Mouse (Mus musculus): ENCODE results near the gene Trmt2b.
A peak's percentile ranks its signal among the peaks of the same experiment; 100 is the strongest.
"Not testable (repeated sequence)": the region's sequence is repeated elsewhere in the genome, so short reads cannot be mapped to it uniquely, and the experiment has no call there.

The Trmt2b gene

DNA sequence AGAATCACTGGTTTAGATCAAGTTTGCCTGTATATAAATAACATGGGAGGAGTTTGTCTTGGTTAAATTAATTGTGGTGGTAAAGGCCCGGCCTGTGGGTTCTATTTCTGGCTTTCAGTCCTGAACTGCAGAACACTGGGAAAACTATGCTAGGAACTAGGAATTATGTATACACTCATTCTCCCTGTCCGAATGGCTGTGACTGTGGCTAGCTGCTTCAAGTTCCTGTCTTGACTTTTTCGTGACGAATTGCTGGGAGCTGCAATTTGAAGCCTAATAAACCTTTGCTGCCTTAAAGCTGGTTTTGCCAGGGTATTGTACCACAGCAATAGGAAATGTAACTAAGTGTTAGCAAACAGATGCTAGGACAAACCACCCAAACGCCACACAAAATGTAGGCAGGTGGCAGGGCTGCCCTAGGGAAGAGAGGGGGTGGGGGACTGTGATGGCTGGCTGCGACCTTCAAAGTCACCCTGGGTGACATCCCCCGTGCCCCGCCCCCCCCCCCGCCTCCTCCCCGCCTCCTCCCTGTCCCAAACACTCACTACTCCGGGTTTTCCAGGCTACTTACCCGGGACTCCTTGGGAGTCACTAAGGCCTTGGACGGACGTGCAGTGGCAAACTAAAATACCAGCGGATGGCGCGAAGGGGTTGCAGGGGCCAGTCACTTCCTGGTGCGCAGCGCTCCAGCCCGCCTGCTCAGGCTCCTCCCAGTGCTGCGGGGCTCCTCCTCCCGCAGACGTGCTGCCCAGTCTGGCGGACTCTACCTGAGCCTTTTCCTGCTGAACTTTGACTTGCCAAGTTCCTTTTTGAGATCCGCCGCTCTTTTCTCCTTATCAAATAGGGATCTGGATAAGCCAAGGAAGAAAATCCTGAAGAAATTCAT, at the start of gene Trmt2b:
Gene Trmt2b, minus strand, starts transcription at position 710 of the 886 bp plus-strand sequence.
- DNase-seq, result peak; percentile 76

DNA sequence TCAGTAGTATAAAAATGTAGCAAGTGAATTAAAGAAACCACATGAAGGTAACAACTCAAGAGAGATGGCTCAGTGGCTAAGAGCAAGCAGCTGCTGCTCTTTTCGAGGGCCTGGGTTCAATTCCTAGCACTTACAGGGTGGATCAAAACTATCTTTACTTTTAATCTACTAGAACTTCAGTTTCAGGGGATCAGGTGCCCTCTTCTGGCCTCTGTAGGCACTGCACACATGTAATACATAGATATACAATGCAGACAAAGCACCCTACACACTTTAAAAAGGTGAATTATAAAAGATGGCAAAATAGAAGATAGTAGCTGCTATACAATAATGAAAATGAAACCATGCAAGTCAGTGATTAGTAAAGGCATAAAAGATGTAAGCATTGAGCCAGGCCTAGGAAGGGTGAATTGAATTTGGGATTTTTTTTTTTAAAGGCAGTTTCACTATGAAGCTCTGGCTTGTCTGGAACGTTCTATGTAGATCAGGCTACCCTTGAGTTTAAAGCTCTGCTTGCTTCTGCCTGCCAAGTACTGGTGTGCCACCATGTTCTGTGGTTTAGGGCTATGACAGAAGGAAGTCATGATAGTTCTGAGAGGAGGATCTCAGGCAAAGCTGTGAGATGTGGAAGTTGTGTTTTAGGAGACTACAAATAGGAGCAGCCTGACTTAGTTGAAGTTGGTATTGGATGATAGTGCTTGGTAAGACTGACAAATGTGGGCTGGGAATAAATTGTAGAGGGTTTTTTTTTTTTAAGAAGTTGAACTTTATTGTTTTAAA, 42.6 kb upstream of the Trmt2b start:
- peak; percentile 39 for DNase-seq

- DNase-seq, result not testable (repeated sequence)
Observed at GRCm38 (mm10) chrX:134311193-134311592, 34.4 kb upstream of the Trmt2b start.

- no peak for DNase-seq
Observed at GRCm38 (mm10) chrX:134308275-134308634, 31.5 kb upstream of the Trmt2b start.

- peak; percentile 86 for DNase-seq
Observed at GRCm38 (mm10) chrX:134307534-134308274, 30.9 kb upstream of the Trmt2b start, which contains the start of gene Cenpi. Cenpi (plus strand) TSS chrX:134308084.

- DNase-seq, result no peak
Observed at GRCm38 (mm10) chrX:134303287-134303686, 26.5 kb upstream of the Trmt2b start.

DNA sequence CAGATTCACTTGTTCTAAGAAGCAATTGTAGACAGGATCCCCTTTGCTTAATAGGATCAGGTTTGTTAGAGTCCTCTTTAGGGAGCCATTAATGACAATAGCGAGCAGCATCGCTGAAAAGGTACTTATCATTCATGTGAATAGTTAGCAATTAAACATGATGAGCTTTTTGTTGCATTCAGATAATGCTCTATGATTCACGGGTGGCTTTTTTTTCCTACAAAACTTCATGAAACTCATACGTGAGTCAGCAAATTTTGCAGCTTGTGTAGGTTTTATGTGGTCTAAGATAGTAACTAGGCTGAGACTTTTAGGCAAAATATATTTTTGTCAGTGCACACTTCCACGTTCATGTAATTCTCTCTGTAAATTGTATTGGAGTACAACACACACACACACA, 23.4 kb upstream of the Trmt2b start:
- DNase-seq, result no peak

DNA sequence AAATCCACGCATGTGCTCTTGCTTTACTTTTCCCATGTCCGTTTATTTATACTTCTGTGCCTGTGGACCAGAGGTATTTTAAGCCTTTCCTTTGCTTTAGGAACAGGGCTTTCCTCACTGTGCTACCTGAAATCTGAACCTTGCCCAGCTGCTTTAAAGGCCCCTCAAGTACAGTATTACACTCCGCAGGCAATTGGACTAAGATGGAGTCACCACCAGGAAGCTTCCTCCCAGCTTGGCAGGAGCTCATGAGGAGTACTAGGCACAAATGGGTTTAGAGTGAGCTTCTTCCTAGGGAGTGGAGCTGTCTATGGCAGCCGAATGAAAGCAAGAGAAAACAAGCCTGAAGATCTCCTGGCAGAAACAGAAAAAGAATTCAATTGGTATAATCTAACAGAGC, 20.4 kb upstream of the Trmt2b start:
- no peak for DNase-seq

DNA sequence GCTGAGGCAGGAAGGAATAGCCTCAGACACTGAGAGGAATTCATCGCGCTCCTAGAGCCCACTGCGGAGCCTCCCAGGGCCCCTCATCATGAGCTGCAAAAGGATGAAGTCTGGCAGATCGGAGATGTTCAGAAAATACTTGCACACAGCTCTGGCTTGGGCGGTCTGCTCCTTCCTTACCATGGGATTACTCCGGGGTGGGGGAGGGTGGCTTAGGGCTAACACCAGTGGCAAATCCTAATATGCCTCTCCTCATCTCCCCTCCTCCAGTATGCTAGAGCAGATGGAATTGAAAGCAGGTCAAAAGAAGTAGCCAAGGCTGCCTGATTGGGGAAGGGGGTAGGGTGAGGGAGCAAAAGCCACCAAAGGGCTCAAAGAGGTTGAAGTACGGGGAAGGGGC, 20.0 kb upstream of the Trmt2b start:
- no peak for DNase-seq

DNA sequence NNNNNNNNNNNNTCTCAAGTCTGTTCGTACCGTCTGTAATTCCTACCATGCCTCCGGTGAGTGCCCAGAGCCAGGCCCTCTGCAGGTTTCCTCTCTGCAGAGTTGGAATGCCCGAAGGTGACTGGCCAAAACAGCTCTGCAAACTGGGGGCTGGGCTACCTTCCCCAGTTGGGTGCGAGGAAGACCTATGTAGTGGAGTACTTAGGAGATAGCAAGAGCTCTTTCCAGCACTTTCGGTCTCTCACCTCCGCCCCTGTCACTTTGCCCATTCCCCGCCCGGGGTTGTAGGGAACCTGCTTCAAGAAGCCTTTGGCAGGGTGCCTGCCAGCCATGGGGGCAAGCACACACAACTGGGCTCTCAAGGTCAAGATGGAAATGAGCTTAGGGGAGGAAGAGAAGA, 19.5 kb upstream of the Trmt2b start:
- peak; percentile 52 for DNase-seq

DNA sequence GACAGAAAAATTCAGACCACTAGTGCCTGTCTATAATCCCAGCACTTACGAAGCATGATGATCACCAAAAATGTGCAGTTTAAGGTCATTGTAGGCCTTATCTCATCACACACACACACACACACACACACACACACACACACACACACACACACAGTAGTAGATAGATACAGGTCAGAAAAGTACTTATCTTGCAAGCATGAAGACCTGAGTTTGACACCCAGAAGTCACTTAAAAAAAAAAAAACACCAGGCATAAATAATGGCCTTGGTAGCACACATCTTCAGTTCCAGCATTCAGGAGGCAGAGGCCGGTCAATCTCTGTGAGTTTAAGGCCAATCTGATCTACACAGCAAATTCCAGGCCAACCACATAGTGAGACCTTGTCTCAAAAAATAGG, 10.5 kb upstream of the Trmt2b start:
- no peak for DNase-seq

DNA sequence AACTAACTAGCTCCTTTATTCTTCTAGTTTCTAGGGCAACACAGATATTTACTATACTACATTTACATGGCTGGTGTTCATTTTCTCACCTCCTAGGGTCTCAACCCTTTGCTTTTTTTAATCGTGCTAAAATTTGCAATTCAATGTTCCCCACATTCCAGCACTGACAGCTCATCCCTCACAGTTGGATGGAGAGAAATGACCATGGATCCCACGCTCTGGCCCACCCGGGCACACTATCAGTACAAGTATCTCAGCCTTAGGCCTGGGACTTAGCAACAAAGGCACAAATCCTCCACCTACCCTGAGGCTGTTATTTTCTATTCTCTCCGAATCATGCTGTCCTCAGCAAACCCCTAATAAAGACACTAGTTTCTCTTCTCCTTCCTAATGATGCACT, 9.0 kb upstream of the Trmt2b start:
- DNase-seq, result no peak

- DNase-seq, result no peak
Observed at GRCm38 (mm10) chrX:134285102-134285501, 8.3 kb upstream of the Trmt2b start.

DNA sequence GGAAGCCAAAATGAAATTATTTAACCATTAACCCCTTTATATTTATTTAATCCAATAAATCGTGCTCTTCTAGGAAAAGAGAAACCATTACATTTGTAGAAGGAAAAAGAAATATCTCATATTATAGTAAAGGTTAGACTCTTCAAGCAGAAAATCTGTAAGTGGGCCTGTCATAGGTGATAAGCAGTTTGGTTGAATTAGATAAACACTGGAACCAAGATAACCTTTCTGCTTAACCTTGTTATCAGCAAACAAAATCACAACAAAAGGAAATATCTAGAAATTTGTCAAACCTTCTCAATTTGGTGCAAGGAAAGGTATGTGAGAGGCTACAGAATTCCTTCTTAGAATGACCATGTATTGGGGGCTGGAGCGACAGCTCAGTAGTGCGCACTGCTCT, 3.7 kb upstream of the Trmt2b start:
- DNase-seq, result no peak

- peak; percentile 49 for DNase-seq
Observed at GRCm38 (mm10) chrX:134275715-134276114, 1.1 kb downstream of the Trmt2b start.

- DNase-seq, result no peak
Observed at GRCm38 (mm10) chrX:134262129-134262528, 14.7 kb downstream of the Trmt2b start.

DNA sequence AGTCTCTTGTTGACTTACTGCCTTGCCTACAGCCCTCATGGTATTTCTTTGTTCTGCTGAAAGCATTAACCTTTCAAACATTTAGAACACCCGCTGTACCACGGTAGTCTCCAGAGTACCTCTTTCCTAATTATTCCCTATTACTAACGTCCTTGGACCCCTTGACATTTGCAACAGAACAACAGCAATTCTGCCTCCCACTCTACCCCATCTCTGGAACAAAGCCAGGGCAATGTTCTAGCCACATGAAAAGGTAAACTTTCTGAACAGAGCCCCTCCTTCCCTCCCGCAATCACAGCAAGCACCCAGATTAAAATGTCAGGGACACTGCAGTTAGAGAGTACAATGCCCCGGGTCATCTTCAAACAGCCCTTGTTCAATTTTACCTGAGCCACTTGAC, 15.6 kb downstream of the Trmt2b start:
- DNase-seq, result no peak

DNA sequence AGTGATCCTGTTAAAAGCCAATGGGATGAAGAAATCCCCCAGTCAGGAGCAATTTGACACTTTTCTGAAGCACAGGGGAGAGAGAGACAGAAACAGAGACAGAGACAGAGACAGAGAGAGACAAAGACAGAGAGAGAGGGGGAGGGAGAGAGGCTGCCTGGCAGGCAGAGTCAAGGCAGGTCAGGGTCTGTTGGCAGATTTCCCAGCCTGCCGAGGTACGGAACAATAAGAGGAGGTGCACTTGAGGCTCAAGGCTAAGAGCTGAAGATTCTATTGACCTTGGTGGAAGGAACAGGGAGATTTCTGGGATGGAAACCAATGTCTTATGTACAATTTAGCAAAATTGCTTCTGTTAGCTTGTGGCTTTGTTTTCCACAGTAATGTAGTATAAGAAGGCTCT, 28.6 kb downstream of the Trmt2b start:
- no peak for DNase-seq

- DNase-seq, result no peak
Observed at GRCm38 (mm10) chrX:134245946-134246345, 30.8 kb downstream of the Trmt2b start.

- DNase-seq, result no peak
Observed at GRCm38 (mm10) chrX:134238266-134238665, 38.5 kb downstream of the Trmt2b start.

DNA sequence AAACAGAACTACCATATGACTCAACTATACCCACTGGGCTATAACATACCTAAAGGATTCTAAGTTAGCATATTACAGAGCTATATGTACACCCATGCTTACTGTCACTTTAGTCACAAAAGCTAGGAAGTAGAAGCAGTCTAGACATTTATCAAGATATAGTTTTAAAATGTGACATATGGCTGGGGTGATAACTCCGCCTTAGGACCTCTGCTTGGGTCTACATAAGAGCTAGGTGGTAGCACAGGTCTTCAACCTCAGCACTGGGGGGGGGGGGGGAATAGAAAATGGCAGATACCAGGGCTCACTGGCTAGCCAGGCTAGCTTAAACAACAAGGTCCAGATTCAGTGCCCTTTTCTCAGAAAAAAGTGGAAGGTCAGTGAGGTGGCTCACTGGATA, 43.7 kb downstream of the Trmt2b start:
- no peak for DNase-seq

- no peak for DNase-seq
Observed at GRCm38 (mm10) chrX:134221856-134222255, 54.9 kb downstream of the Trmt2b start, which contains the start of gene Nox1. Nox1 (minus strand) TSS chrX:134221956.

GRCm38 (mm10) chrX:134220618-134221017, 56.2 kb downstream of the Trmt2b start:
- DNase-seq, result no peak

Data from kidney, adult 18-20 months (tissue).